Mouse (Mus musculus) heart, embryonic 14.5 days (tissue): ENCODE measurements around the gene Atp8b5. TPM values are rescaled to one million over a fixed set of nuclear protein-coding genes. Genes with fewer than 3 reads are reported as not detected.

Source experiments
- ATAC-seq: fragments of 200-750 bp; cut with Nextera tagmentation; 2 replicates; pipeline ENCODE4 v1.8.0; 2017; ENCODE audit warnings: low read depth, moderate TSS enrichment; ENCODE audit not compliant: insufficient number of reproducible peaks, insufficient read depth, low FRiP score
- H3K27ac ChIP-seq, 2 experiments: fragments of 200-500 bp in 1 of 2; fragments of 300-500 bp in 1 of 2; sonication (generic) in 1 of 2; replicated peaks in 1 of 2; 2 replicates each; pipeline ENCODE4 v1.5.1; 2012 to 2014; ENCODE audit warnings: low read depth in 2 of 2, low read length in 2 of 2, control low read depth in 1 of 2, mild to moderate bottlenecking in 1 of 2, mixed read lengths in 1 of 2; ENCODE audit not compliant: control insufficient read depth in 1 of 2, insufficient read depth in 1 of 2
- H3K27me3 ChIP-seq: fragments of 300-500 bp; sonication (generic); 2 replicates; pipeline ENCODE4 v1.6.1; 2014; ENCODE audit warnings: mild to moderate bottlenecking, low read length, control low read depth; ENCODE audit not compliant: control insufficient read depth, insufficient read depth
- H3K36me3 ChIP-seq: fragments of 300-500 bp; sonication (generic); 2 replicates; pipeline ENCODE4 v1.6.1; 2014; ENCODE audit warnings: mild to moderate bottlenecking, control low read depth, low read length, mixed read lengths; ENCODE audit not compliant: control insufficient read depth, insufficient read depth
- H3K4me1 ChIP-seq, 2 experiments: fragments of 200-500 bp in 1 of 2; fragments of 300-500 bp in 1 of 2; sonication (generic) in 1 of 2; 2 replicates each; pipeline ENCODE4 v1.6.1; 2012 to 2014; ENCODE audit warnings: low read length in 2 of 2, control low read depth in 1 of 2, mixed read lengths in 1 of 2; ENCODE audit not compliant: control insufficient read depth in 2 of 2, insufficient read depth in 2 of 2
- H3K4me2 ChIP-seq: fragments of 300-500 bp; sonication (generic); 2 replicates; pipeline ENCODE4 v1.6.1; 2014; ENCODE audit warnings: mild to moderate bottlenecking, low read length
- H3K4me3 ChIP-seq, 2 experiments: fragments of 200-500 bp in 1 of 2; fragments of 300-500 bp in 1 of 2; sonication (generic) in 1 of 2; 2 replicates each; pipeline ENCODE4 v1.5.1; 2012 to 2014; ENCODE audit warnings: low read length in 2 of 2, mild to moderate bottlenecking in 2 of 2, control low read depth in 1 of 2, low read depth in 1 of 2, moderate library complexity in 1 of 2; ENCODE audit not compliant: control insufficient read depth in 1 of 2, insufficient read depth in 1 of 2
- H3K9ac ChIP-seq: fragments of 300-500 bp; sonication (generic); 2 replicates; pipeline ENCODE4 v1.6.1; 2014; ENCODE audit warnings: mild to moderate bottlenecking, low read length
- H3K9me3 ChIP-seq: fragments of 300-500 bp; sonication (generic); 2 replicates; pipeline ENCODE4 v1.6.1; 2016; ENCODE audit warnings: low read length, control low read depth; ENCODE audit not compliant: control insufficient read depth
- WGBS: fragments of 180-500 bp; shearing (Covaris S2); extraction: QIAGEN DNeasy Blood & Tissue Kit; methylation state at CpG from one replicate; pipeline ENCODE4 v1.1.7; 2014; 5-methylcytosine and 5-hydroxymethylcytosine counted together
- polyA plus RNA-seq: library from polyadenylated mRNA; unstranded; fragments of >200 nt; fragmentation: Nextera tagmentation; extraction: Ambion mirVana; gene quantifications from 2 replicates; pipeline ENCODE4 v1.2.1, GENCODE M21; 2014

Gene Atp8b5
- polyA plus RNA-seq, 1 experiment from 2014 or later, result 0.20 TPM

DNA sequence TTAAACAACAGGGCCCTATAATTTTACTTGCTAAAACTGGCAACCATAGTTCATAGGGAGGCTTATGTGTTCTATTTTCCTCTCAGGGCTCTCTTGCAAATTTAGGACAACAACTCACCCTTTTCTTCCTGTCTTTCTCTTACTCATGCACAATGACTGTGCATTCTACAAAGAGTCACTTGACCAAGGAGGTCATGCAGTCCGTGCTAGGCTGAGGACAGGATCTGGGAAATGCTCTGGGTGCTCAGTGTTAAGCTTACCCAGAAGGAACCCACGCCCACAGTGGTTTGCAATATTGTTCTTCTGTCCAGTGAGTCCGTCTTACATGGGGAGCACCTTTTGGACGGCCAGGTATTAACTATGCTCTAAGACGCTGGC, 117.1 kb downstream of the Atp8b5 start:
- Histone ChIP-seq H3K36me3 (0 out of 2 replicates have a peak, but pooled peaks cover 7% of the 10 kb centered on the region), H3K4me2 (no peak overlapping the region), H3K9ac (no peak overlapping the region), H3K27ac (no peak overlapping the region), H3K9me3 (no peaks in the 10 kb centered on the region), H3K4me1 (peaks cover 8 to 19% of the 10 kb centered on the region in 2 experiments; a peak in 3 of 4 replicates), H3K4me3 (no peak overlapping the region), H3K27me3 (no peaks in the 10 kb centered on the region)
- ATAC-seq, result no peak
- 84% methylated on average over 5 of the region's 5 CpGs for WGBS

GRCm38 (mm10) chr4:43384541-43384940, 117.6 kb downstream of the Atp8b5 start:
- no peak overlapping the region for H3K27ac ChIP-seq
- H3K36me3 ChIP-seq, result 0 out of 2 replicates have a peak, but pooled peaks cover 7% of the 10 kb centered on the region
- H3K27me3 ChIP-seq, result no peaks in the 10 kb centered on the region
- WGBS, result 93% methylated on average over 3 of the region's 3 CpGs
- no peaks in the 10 kb centered on the region for H3K9me3 ChIP-seq
- no peak overlapping the region for H3K4me3 ChIP-seq
- H3K4me2 ChIP-seq, result no peak overlapping the region
- peaks cover 9 to 24% of the 10 kb centered on the region in 2 experiments for H3K4me1 ChIP-seq
- H3K9ac ChIP-seq, result no peak overlapping the region
- no peak for ATAC-seq

DNA sequence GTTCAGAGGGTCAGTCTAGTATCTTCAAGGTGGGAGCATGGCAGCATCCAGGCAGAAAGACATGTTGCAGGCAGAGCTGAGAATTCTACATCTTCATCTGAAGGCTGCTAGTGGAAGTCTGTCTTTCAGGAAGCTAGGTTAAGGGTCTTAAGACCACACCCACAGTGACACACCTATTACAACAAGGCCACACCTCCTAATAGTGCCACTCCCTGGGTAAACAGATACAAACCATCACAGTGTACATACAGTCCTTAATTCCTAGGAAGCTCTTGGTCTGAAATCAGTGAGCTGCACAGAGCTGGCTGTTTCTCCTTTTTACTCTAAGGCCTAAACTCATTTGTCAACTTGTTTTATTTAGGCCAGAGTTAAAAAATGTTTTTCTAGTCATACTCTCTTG, 120.0 kb downstream of the Atp8b5 start:
- H3K9me3 ChIP-seq, result no peaks in the 10 kb centered on the region
- no peak overlapping the region for H3K4me3 ChIP-seq
- H3K27me3 ChIP-seq, result no peaks in the 10 kb centered on the region
- H3K4me1 ChIP-seq, result peaks cover 10 to 28% of the 10 kb centered on the region in 2 experiments
- no peak for ATAC-seq
- H3K9ac ChIP-seq, result no peak overlapping the region
- 0 out of 2 replicates have a peak, but pooled peaks cover 7% of the 10 kb centered on the region for H3K36me3 ChIP-seq
- H3K4me2 ChIP-seq, result no peak overlapping the region
- no peak overlapping the region for H3K27ac ChIP-seq

DNA sequence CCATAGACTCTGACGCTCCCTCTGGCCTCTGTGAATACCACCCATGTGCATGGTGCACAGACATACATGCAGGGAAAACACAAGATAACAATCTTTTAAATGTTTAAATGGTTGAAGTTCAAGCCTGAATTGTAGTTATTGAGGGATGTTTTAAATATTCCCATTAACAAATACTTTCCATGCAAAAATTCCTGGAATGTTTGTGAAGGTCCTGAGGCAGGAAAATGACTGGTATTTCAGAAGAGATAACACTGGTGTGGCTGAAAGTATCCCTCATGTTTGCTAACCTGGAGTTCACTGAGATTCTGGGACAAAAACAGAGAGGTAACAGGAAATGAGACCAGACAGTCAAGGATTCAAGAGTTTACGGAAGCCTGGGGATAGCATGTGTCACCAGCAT, 122.4 kb downstream of the Atp8b5 start:
- Histone ChIP-seq H3K4me2 (no peak overlapping the region), H3K27ac (peak overlapping the region; percentile 42 to 60; a peak in 2 of 4 replicates), H3K27me3 (no peaks in the 10 kb centered on the region), H3K36me3 (0 out of 2 replicates have a peak, but pooled peaks cover 7% of the 10 kb centered on the region), H3K4me1 (peaks cover 12 to 22% of the 10 kb centered on the region in 2 experiments), H3K9me3 (no peaks in the 10 kb centered on the region), H3K9ac (no peak overlapping the region), H3K4me3 (no peak overlapping the region)
- 51% methylated on average over 2 of the region's 2 CpGs for WGBS
- no peak for ATAC-seq

DNA sequence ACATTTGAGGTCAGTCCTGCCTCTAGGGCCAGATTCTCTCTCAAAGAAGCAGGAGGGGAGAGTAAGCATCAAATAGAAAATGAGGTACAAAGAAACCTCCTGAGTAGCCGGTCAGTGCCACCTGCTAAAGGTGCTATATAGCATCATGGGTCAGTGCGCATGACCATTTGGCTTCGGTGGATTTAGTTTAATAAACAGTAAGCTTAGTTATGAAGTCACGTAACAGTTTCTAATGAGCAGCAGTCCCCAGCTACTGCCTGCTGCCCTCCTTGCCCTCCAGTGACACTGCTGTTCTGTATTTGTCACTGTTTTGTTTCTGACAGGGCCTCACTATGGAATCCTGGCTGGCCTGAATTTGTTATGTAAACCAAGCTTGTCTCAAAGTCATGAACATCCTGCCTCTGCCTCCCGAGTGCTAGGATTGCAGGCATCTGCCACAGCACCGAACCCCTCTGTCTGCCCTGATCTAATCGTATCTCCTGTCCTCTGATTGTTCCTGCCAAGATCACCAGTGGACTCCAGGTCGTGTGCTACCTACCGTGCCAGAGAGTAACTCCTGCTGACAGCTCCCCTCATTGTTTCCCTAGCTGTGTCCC, 123.0 kb downstream of the Atp8b5 start:
- Histone ChIP-seq H3K27me3 (no peaks in the 10 kb centered on the region), H3K4me3 (no peak overlapping the region), H3K4me2 (no peak overlapping the region), H3K27ac (peak overlapping the region; percentile 42 to 60; a peak in 3 of 4 replicates), H3K9me3 (no peaks in the 10 kb centered on the region), H3K9ac (no peak overlapping the region; the same call in 1 of the 2 replicates), H3K36me3 (0 out of 2 replicates have a peak, but pooled peaks cover 7% of the 10 kb centered on the region), H3K4me1 (peaks cover 17 to 26% of the 10 kb centered on the region in 2 experiments)
- 48% methylated on average over 9 of the region's 9 CpGs for whole genome bisulfite sequencing
- no peak for ATAC-seq

DNA sequence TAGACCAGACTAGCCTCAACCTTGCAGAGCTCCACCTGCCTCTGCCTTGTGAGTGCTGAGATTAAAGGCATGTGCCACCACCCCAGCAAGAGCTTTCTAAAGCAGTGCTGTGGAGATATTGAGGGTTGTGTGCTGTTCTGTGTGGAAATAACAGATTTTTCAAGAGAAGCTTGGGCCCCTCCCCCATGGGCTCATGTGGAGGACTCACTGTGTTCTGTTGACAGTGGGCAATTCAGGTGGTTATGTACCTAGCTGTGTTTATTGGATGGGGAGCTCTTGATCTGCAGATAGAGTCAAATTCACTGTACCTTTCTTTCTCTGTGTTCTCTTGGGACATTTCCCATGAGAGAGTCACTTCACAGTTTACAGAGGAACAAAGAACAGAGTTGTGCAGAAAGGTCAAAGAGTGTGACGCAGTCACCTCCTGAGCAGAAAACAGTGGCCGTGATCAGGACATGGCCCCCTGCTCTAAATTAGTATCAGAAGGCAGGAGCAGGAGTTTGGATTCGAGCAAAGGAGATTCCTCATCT, 124.6 kb downstream of the Atp8b5 start:
- Histone ChIP-seq H3K27me3 (no peaks in the 10 kb centered on the region), H3K4me1 (peaks cover 17 to 33% of the 10 kb centered on the region in 2 experiments), H3K9me3 (no peaks in the 10 kb centered on the region), H3K9ac (no peak overlapping the region), H3K27ac (no peak overlapping the region), H3K36me3 (0 out of 2 replicates have a peak, but pooled peaks cover 7% of the 10 kb centered on the region), H3K4me2 (no peak overlapping the region), H3K4me3 (no peak overlapping the region)
- no peak for ATAC-seq
- WGBS, result 71% methylated on average over 3 of the region's 3 CpGs

GRCm38 (mm10) chr4:43394345-43394891, 127.5 kb downstream of the Atp8b5 start:
- H3K9me3 ChIP-seq, result no peaks in the 10 kb centered on the region
- ATAC-seq, result peak; percentile 70
- no peaks in the 10 kb centered on the region for H3K27me3 ChIP-seq
- H3K4me2 ChIP-seq, result peak overlapping the region; percentile 50
- peaks cover 29 to 46% of the 10 kb centered on the region in 2 experiments for H3K4me1 ChIP-seq
- no peak overlapping the region for H3K4me3 ChIP-seq
- H3K27ac ChIP-seq, result peak overlapping the region; percentile 91 to 94
- no peaks in the 10 kb centered on the region for H3K36me3 ChIP-seq
- WGBS, result 12% methylated on average over 15 of the region's 15 CpGs
- peak overlapping the region; percentile 60 for H3K9ac ChIP-seq
